Mouse (Mus musculus): ENCODE measurements around the gene Ehbp1.

The Ehbp1 gene

DNA sequence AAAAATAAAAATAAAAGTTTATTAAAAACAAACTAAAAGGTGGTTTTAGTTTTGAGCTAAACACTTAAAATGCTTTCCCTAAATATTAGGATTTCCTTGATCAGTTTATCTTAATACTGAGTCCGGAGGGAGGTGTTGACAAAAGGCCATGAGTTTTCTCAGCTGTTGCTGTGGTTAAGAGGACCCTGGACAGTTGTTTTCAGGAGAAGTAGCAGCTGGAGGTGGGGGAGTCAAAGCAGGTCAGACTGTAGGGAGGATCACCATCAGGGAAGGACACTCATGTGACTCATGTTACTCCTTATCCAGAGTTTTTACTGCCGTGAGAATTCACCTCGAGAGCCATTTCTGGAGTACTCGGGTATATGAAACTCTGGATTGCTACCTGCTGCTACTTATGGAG lies 280.4 kb downstream of the Ehbp1 start:
- no peak for DNase-seq (ENCODE audit: low read depth, low spot score)

DNA sequence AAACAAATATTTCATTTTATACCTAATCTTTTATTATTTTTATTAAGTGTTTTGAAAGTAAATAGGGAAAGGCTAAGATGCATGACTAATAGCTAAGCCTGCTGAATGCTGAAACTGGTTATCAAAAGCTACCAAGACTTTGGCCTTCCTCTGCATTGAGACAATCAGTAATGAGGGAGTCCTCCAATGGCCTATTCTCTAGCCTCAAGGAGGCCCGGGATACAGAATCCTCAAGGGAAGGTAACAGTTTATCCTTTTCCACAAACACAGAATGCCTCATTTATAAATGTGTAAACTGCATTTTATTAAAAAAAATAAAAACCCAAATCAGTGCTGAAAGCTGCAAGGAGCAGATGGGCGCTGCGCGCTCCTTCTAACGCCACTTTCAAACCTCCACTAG lies 284.6 kb downstream of the Ehbp1 start:
- no peak for DNase-seq (ENCODE audit: low read depth, low spot score)

DNA sequence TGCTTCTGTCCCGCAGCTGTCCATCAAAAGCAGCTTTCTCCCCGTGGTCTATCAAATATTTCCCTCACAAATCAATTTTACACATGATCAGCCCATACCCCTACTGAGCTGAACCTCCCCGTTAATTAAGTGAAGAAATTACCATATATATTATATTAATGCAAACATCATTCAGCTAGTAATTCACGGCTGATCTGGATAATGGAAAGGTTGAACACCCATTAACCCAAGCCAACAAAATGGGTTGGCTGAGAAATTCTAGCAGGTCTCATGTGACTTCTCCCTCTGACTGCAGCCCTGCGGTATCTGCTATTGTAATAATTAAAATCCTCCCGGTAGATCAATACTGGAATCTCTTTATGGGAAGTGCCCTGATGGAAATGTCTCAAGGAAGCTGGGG lies 286.2 kb downstream of the Ehbp1 start:
- no peak for DNase-seq (ENCODE audit: low read depth, low spot score)

DNA sequence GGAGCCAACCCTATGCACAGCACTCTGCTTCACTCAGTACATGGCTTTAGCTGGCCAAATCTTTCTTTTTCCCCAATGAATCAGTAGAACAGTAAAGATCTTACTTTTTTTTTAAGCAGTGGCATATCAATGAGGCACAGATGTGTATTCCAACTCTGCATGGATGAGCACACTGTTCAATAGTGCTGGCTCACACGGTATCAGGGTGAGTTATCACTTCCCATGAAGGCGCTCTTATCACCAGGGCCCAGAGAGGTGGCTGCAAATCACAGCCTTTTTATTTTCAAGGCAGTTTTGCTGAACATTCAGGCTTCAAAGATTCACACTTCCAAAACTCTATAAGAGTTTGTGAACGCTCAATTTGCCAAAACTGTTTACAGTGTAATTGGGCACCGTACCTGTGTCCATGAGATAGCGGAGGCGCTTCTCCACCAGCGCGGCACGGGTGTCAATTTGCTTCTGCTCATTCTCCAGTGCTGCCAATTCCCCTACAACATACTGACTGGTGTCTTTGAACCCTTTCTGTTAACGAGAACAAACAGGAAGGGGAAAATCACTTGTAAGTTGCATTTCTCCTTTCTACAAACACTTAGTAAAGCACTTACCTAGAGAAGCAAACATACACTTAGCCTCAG lies 288.9 kb downstream of the Ehbp1 start:
- DNase-seq (ENCODE audit: low read depth, low spot score), result no peak

DNA sequence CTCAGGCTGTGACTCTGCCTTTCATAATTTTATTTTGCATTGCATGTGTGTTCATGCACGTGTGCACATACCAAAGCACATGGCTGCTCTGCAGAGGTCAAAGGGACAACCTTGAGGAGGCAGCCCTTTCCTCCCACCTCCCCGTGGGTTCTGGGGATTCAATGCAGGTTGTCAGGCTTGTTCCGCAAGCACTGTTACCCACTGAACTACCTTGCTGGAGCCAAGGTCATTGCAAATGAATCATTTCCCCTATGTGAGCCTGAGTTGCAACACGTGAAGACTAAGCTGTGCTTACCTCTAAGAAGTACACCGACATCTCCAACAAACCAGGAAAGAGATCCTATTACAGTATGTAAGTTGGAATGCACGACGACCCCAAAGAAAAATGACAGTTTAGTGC lies 291.2 kb downstream of the Ehbp1 start:
- no peak for DNase-seq (ENCODE audit: low read depth, low spot score)

DNA sequence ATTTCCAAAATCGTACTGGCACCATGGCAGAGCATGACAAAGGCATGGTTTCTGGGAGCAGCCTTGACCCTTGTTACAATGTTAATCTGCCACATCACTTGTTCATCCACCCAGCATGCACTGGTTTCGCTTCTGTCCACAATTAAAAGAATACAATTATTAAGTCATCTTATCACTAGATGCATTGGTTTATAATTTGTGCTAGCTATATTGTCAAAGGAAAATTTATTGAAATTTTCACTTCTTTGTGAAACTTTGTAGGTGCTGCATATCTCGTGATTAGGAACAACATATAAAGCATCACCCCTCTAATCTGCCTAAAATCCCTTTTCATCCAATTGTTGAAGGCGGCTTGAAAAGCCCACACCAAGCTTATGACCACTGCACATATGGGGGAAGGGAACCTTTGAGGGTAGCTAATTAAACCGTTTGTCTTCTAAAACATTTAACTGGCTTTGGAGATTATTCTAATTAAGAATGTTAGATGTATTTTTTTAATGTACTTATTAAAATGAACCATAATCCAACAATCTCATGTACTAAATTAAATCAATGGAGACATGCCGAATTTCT lies 302.2 kb downstream of the Ehbp1 start:
- no peak for DNase-seq (ENCODE audit: low read depth, low spot score)

DNA sequence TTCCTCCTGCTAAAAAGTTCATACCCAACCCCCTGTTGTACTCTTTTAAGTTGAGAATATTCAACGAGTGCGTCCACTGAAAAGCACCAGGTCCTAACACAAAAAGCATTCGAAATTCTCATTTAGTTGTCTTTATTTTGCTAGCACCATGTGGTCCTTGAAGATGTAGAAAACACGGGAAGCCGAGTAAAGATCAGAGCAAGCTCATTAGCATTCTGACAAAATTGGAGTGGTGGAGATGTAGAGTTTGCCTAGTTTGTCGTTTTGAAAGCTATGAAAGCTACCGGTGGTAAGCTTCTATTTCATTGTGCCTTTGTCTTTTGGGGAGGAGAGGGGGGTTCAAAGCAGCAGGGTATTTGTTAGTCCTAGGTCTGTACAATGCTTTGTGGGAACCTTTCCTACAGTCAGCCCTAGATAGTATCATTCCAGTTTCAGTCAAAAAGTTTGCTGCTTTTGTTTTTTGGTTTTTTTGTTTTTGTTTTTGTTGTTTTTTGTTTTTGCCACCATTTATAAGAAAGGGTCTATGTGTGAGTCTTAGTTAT lies 307.5 kb downstream of the Ehbp1 start:
- no peak for DNase-seq (ENCODE audit: low read depth, low spot score)

DNA sequence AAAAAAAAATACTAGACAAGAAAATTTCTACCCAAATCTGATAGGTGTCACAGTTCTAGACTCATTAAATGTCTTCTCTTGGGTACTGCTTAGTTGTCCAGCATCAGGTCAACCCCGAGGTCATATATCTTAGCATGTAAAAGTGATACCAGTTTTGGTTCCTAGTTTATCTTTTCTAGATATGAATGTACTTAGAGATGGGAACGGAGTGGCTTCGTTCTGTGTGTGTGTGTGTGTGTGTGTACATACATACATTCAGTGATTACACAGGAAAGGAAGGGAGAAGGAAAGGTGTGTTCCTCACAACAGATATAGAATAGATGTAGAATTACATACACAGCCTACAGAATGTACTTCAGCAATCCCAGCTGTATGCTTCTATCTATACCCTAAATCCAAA lies 308.5 kb downstream of the Ehbp1 start:
- no peak for DNase-seq (ENCODE audit: low read depth, low spot score)

DNA sequence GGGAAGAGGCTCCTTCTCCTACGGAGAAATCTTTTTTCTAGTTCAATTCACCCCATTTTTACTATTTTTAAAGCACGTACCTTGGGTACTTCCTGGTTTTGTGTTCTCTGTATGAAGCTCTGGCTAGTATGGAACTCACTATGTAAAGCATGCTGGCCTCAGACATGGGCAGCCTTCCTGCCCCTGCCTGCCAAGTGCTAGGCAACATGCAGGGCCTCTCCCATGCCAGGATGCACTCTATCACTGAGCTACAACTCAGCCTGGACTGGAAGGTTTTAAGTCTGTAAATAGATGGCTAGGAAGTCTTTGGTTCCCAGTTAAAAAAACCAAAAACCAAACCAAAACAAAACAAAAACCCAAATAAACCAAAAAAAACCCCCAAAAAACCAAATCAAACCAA lies 321.5 kb downstream of the Ehbp1 start:
- no peak for DNase-seq (ENCODE audit: low read depth, low spot score)

DNA sequence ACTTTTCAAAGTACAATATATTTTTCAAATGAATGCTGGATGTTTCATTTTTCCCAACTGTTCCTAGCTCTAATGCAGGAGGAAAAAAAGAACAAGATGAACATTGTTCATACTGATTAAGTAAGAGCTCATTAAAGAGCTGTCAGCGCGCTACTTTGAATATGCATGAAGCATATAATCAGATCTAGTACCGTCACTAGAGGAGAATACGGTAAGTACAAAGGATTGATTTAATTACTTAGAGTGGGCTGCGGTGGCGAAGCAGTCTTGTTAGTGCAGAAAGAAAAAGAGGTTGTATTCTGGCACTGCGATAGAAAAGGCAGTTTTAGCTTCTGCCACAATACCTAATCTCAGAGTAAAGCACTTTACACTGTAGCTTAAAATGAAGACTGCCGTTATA lies 324.6 kb downstream of the Ehbp1 start:
- no peak for DNase-seq (ENCODE audit: low read depth, low spot score)

DNA sequence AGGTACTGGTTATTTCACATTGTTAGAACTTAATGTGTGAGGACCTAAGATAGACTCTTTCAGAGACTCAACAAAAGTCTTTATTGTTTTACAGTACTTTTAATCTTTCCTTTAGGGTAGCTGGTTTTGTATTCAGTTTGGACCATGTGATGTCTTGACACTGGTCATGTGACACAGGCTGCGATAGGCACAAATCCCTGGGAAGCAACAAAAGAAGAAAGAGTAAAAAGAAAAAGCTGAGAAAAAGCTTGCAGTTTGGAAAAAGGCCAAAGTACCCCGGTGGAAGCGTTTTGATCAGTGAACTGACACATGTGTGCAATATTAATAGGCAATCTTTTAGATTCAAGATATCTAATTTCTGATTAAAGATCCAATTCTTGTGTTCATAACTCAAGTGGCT lies 325.8 kb downstream of the Ehbp1 start:
- DNase-seq (ENCODE audit: low read depth, low spot score), result no peak

DNA sequence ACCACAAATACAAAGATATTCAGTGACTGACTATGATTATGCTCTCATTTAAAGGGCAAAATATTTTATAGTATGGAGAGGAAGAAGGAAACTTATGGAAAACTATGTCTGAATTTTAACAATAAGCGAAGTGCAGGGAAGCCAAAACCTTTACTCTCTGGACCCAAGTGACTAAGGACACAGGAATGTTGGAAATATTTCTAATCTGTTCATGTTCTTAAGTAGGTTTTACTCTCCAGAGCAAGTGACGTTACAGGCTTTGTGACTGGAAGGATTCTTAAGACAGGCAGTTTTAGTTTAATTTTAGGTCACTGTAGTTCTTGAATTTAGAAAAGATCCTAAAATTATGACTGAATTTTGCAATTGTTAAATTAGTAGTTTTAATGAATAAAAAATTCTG lies 333.3 kb downstream of the Ehbp1 start:
- no peak for DNase-seq (ENCODE audit: low read depth, low spot score)

DNA sequence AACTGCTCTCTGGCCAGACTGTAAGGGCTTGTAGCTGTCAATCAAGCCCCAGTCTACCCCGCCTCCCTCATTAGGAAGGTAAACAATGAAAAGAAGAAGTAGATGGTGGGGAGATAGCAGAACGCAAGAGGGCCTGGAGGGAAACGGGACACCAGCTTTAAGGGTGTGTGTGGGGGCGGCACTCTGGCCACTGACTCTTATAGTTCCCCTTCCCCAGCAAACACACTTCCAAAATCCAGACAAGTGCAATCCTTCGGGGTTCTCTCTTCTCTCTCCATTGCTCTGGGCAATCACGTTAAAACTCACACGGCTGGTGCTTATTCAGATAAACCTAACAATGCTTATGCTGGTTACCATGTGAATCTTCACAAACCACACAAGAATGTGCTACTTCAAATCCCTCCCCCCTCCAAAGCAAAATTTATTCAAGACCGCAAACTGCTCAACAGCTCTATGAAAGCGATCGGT lies 333.9 kb downstream of the Ehbp1 start:
- no peak for DNase-seq (ENCODE audit: low read depth, low spot score)

DNA sequence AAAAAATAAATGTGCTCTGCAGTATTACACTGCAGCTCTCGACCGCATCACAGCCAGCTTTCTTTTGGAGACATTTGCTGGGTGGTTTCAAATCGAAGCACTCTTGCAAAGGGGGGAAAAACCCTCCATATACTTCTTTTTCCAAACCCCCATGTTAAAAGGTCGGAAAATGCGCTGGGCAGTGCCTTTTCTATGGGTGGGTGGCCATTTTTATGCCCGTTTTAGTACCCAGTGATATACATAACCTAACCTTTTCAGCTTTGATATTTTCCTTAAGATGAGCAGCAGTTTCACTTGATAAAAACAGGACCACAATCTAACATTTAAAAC lies 334.3 kb downstream of the Ehbp1 start:
- no peak for DNase-seq (ENCODE audit: low read depth, low spot score)

DNA sequence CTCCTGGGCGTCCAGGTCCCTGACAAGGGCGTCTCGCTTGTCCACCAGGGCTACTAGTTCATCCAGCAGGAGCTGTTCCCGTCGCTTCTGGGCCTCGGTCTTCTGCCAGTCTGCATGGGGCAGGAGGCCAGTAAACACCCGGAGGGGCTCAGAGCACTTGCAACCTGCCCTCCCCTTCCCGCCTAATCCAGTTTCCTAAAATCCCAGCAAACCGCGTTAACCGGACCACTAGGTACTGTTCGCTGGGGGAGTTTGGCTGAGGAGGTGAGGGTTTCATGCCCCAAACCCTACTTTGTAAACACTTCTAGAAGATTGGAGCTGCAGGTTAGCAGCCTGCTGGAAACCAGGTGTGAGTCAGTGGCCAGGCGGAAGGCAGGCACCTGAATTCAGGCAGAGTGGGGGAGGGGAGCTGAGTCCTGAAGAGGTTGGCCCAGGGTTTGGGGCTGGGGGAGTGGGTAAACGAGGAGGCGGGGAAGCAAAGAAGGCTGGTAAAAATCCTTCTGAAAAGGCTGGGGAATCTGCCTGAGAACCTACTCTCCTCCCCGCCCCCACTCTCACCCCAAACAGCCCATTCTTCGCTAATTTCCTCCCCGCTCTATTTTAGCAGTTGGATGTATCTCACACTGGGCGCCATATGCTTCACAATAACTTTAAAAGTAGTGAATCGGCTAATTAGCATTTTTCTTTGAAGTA lies 334.9 kb downstream of the Ehbp1 start:
- no peak for DNase-seq (ENCODE audit: low read depth, low spot score)

DNA sequence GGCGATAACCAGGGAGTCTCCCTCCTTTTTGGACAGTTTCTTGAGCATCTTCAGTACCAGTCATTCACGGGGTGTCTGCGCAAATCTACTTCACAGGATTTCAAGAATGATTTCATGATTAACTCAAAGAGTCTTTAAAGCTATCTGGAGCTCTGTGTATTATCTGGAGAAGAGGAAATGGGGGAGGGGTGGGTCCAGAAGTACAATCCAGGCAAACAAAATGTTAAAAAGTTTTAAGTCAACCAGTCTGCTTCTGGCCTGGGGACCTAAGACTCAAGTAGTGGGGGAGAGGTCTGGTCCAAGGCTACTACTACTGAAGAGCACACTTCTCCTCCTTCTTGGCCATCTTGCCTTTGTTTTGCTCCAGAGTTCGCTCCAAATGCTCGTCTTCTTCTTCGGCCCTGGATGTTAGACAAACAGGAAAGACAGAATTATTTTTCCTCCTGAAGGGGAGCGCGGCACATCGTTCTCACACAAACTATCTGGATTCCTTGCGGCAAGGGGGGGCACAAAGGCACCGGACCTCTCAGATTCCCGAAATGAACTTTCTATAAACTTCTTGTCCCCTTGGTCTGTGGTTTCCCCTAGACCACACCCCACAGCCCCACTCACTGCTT lies 335.5 kb downstream of the Ehbp1 start:
- no peak for DNase-seq (ENCODE audit: low read depth, low spot score)

DNA sequence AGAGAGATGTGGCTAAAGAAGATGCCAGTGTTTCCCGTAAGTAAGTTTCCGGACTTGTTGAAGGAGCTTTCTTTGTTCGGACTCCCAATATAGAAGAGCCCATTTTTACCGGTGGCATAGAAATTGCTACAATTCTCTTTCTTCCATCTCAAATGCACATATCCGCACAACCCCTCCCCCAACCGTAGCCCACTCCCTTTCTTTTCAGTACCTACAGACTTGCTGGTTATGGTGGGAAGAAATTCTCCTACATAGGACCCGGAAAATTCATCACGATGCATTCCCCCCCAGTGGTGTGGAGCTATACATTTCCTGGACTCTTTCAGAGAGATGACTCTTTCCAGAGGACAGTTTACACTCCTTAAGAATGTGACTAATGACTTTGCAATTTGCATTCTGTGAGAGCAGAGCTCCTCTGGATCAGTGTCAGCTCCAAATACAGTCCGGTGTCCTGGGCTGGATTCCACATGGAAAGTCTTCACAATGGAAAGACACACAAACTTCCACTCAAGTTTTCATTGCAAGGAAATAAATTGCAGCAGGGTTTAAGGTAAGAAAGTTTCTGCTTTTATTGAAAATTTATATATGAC lies 336.7 kb downstream of the Ehbp1 start:
- no peak for DNase-seq (ENCODE audit: low read depth, low spot score)

DNA sequence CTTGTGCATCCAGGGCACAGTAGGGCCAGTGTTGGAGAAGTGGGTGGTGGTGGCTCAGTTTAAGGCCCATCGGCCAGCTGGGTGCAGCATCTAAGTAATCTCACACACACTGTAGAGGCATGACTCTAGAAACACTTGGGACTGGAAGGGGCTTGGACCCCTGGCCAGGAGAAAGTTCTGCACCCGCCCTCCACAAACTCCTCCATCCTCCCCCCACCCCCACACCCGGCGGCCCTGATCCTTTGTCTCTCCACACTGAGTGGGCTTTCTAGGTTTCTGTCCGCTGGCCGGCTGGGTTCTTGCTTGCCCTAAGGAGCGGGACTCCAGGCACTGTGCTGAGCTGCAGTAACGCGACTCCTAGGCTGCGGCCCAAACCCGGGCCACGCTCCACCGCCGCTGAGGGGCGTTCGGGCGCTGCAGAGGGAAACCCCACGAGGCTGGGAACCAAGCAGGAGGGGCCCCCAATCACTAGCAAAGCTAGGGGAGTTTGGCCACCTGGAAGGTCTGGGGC lies 337.7 kb downstream of the Ehbp1 start:
- DNase-seq (ENCODE audit: low read depth, low spot score), result no peak

DNA sequence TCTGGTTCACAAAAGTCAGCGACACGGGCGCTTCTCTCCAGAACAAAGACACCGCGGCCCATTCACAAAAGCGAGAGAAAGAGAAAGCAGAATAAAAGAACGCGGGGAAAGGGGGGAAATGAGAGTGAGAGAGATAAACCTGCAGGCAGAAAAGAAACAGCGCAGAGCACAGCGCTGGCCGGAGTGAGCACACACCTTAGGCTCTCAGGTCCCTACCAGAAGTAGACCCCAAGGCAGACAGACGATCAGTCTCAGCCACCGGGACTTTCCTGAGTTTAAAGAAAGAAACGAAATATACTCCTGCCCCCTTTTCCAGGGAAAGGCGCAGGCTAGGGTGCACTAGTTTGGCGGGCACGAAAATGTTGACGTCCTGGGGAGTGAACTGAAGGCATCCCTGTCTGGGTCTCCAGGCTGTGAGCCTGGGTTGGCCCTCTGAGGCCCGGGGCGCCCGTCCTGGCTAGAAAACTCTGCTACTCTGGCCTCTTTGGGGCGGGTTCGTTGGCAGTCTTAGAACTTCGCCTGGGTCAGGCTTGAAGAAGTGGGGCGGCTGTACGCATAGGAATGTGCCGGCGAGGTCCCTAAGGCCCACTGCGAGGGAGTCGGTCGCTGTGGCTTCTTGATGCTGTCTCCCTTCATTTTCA lies 338.6 kb downstream of the Ehbp1 start:
- DNase-seq (ENCODE audit: low read depth, low spot score), result no peak

DNA sequence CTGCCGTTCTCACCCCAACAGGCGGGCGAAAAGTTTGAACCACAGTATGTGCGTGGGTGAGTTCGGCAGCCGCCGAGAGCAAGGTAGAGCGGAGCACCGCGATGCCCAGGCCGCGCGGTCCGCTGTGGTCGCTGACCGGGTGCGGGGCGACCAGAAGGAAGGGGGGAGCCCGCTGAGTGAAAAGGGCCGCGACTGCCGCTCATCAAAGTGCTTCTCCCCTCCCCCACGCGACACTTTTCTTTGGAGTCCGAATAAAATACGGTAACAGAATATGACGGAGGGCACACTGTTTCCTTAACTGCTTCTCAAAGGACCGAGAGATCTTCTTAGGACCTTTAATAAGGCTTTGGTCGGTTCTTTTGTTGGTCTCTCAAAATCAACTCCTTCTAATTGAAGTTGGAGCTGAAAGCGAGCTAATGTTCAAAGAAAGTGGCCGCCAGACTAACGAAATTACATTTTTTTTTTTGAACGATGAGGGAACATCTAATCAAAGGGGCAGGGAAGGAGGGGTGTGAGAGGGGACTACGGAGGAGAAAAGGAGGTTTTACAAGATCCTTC lies 339.2 kb downstream of the Ehbp1 start, which contains the start of gene Otx1:
Gene Otx1, minus strand, starts transcription at position 115 of the 558 bp plus-strand sequence.
- no peak for DNase-seq (ENCODE audit: low read depth, low spot score)
